Mouse (Mus musculus) cortical plate, adult 2 months (tissue): Measurements from ENCODE around the gene Pacsin3.

Experiments used
- CTCF ChIP-seq: fragments of 200-500 bp; IDR thresholded peaks from 2 replicates; pipeline ENCODE4 v1.5.1; 2011; ENCODE audit warnings: mild to moderate bottlenecking, control low read depth, low read length; ENCODE audit not compliant: insufficient read depth; ENCODE audit errors: extremely low read depth
- POLR2A ChIP-seq: fragments of 200-500 bp; IDR thresholded peaks from 2 replicates; pipeline ENCODE4 v1.6.1; 2011; ENCODE audit warnings: mild to moderate bottlenecking, low read length, control low read depth; ENCODE audit not compliant: insufficient read depth; ENCODE audit errors: extremely low read depth

GRCm38 (mm10) chr2:91299156-91299555 is 43.4 kb downstream of the Pacsin3 start:
- TF ChIP-seq CTCF = no peak
- no peak for TF ChIP-seq POLR2A
